Mouse (Mus musculus) megakaryocyte, adult 5-6 weeks (primary cell): Measurements from ENCODE around the gene Ceacam18. TPM values are rescaled to one million over a fixed set of nuclear protein-coding genes. Genes with fewer than 3 reads are reported as not detected.
A peak's percentile ranks its signal among the peaks of the same experiment; 100 is the strongest.
"Not testable (repeated sequence)": the region's sequence is repeated elsewhere in the genome, so short reads cannot be mapped to it uniquely, and the experiment has no call there.

Experiments used
- ATAC-seq: 2 replicates; pipeline ENCODE4 v1.8.0; 2016; ENCODE audit warnings: mild to moderate bottlenecking, inconsistent platforms; ENCODE audit not compliant: poor library complexity, severe bottlenecking
- total RNA-seq, 2 experiments: library from RNA; stranded (forward) in 1 of 2; stranded (reverse) in 1 of 2; fragments of 153-499, 151-499 nt in 1 of 2; fragments of 221-1000, 200-1000 nt in 1 of 2; gene quantifications; 2 replicates each; pipeline versions ENCODE4 v1.2.3 to v1.2.4; 2015 to 2017

The Ceacam18 gene
- total RNA-seq, 2 experiments from 2014 or later: not detected

- peak; percentile 53 for ATAC-seq
These were observed 28.3 kb downstream of the Ceacam18 start for GRCm38 (mm10) chr7:43662804-43663203.

DNA sequence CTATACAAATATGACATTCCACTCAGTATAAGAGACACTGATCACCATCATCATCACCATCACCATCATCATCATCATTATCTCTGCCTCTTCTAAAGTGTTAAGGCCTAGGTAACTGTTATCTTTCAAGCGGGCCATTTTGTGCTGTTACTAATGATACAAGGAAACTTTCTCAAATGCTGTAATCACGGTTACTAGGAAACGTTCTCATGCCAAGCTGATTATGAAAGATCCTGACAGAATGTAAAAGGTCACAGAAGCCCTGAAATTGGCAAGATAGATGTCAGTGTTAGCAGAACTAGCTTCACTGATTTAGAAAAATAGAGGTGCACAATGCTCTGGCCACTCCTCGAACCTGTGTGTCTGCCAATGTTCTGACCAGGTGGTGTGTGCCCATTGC is 32.7 kb downstream of the Ceacam18 start:
- not testable (repeated sequence) for ATAC-seq

GRCm38 (mm10) chr7:43668582-43668981 is 34.1 kb downstream of the Ceacam18 start:
- no peak for ATAC-seq

DNA sequence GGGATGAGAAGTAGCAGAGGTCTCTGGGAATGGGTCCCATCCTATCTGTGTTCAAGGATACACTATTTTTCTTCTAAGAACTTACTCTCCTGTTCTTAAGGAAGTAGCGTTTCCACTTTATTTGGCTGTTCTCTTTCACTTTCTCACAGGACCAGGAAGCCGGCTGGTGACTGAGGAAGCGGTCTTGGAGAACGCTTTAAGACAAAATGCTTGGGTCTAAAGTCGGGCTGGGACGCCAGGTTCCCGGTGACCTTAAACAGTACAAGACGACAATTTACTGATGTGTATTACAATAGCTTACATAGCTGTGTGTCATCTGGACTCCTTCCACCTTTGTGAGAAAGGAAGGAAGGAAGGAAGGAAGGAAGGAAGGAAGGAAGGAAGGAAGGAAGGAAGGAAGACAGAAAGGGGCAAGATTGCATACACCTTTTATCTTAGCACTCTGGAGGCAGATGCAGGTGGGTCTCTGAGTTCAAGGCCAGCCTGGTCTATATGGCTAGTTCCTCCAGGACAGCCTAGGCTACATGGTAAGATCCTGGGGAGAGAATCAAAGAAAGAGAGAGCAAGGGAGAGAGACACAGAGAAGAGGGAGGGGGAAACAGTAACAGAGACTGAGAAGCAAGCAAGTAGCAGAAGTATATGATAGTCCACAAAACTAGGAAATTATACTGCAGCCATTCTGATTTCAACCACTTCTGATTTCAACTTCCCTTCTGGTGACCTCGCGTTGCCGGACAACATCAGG is 36.7 kb downstream of the Ceacam18 start:
- 0 out of 2 replicates have a peak, but pooled peaks have one; percentile 2 for ATAC-seq

DNA sequence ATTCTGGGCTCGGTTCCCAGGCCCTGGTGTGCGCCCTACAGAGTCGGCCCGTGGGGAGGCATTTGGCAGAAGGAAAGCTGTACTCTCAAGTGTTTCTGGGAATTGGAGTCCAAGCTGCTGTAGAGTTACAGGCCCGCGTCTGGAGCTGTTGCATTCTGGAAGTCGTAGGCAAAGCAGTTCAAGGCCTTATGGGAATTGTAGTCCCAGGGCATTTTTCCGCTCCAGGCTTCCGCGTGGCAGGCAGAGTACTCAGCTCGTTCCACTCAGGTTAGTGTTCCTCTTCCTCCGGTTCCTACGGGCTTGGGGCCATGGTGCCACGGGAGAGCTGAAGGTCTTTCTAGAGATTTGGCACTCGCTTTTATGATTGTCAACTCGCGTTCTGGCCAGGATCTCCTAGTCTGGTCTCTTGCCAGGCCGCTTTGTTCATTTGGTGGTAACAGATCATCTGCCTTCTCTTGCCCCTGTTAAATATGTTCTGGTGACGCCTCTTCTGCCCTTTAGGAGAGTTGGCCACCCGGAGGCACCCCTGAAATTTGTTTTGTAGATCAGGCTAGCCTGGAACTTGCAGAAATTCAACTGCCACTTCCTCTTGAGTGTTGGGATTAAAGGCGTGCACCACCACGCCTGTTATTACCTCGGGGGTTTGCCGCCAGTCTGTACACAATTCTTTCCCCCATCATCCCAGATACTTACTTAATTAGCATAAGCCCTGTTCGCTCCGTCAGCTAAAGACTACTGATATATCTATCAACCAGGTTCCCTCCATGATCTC is 37.5 kb downstream of the Ceacam18 start, which contains the start of gene Ctu1:
TSS of gene Ctu1 (plus strand) at position 208 of the 772 bp plus-strand sequence.
- peak; percentile 92 for ATAC-seq

DNA sequence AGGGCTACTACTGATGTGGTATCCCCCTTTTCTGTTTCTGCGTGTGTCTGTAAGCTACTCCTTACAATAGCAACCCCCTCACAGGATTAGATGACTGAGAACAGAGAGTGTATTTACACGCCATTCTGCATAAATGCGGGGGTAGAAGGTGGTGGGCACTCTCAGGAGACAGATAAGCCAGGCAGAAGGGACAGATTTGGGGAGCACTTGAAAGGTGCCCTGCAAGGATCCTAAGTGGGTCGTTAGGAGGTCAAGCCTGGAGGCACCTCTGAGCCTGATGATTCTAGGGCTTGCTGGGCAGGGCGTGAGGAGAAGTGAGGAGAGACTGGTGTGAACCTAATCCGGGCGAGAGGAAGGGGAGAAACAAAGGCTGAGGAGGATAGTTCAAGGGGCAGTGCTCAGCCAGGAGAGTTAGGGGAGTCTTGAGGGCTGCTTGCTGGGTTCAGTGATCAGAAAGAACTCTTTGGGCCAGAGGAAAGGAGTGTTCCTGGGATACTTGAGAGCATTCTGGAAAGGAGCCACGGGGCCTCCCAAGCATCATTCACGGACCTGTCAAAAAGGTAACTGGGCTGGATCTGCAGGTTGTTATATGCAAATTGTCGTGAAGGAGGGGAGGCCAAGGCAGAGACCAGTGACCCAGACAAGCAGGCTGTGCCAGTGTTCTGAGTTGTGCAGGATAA is 38.2 kb downstream of the Ceacam18 start:
- ATAC-seq: no peak

DNA sequence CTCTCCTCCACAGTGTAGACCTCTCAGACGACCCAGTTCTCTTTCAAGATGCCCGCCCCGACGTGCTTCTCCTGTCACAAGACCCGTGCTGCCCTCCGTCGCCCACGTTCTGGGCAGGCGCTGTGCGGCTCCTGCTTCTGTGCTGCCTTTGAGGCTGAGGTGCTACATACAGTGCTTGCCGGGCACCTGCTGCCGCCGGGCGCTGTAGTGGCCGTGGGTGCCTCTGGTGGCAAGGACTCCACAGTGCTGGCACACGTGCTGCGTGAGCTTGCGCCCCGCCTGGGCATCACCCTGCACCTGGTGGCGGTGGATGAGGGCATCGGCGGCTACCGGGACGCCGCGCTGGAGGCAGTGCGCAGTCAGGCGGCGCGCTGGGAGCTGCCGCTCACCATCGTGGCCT is 40.6 kb downstream of the Ceacam18 start:
- no peak for ATAC-seq

DNA sequence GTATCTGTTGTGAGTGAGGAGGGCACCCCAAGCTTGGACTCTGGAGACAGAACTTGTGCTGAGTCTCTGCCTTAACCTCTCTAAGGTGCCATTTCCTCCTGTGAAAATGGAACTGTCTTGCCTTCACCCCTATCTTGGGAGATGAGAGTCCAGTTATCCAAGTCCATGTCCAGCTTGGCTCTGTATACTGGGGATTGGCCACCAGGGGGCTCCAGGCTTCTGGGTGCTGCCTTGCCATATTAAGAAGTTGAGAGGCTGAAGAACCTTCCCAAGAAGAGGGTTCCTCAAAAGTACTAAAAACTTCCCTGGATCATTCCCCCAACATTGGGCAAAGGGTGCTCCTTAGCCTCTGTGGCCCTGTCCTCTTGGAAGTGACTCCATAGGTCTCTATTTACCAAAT is 44.0 kb downstream of the Ceacam18 start:
- peak; percentile 79 for ATAC-seq

DNA sequence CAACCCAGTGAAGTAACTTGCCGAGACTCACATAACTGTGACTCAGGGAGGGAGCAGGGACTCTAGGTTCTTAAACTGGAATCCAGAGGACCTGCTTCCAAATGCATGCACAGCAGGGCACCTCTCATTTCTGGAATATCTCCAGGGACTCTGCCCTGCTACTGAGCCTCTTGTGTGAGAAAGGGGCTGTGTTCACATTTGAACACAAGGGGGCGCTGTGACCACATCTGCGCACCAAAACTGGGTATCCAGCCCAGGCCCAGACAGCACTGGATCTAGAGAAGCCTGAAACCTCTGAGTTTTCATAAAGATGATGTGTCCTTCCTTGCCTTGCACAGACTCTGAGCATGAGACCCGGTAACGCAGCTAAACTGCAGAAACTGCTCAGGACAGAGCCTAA is 46.5 kb downstream of the Ceacam18 start:
- peak; percentile 77; the same call in 1 of the 2 replicates for ATAC-seq

DNA sequence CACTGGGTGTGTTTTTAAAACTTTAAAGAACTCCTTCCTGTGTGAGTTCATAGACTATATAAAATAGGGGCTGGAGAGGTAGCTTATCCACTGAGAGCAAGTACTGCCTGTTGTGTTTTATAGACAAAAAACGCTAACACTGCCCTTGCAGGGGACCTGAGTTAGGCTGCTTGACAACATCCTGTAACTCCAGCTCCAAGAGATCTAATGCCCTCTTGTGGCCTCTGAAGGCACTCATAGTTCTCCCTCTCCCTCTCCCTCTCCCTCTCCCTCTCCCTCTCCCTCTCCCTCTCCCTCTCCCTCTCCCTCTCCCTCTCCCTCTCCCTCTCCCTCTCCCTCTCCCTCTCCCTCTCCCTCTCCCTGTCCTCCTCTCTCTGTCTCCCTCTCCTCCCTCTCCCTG is 48.0 kb downstream of the Ceacam18 start:
- not testable (repeated sequence) for ATAC-seq

- ATAC-seq: peak; percentile 25; the same call in 1 of the 2 replicates
These were observed 50.6 kb downstream of the Ceacam18 start for GRCm38 (mm10) chr7:43685088-43685487.

DNA sequence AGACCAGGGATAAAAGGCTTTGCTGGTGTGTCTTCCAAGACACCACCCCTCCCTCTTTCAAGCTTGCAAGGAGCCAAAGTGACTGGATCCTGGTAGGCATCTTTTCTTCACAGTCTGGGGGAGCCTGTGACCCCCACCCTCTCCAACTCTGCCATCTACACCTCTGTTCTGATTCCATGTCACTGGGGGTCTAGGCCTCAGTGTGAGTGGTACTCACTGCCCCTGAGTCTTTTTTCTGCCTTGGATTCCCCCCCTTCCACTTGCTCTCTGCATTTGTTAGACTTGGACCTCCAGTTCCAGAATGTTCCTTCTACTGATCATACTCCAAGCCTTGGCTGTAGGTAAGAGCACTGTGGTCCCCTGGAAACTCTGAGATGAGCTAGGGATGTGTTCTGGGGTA is 55.6 kb downstream of the Ceacam18 start, which contains the start of gene Klk14:
TSS of gene Klk14 (plus strand) at position 301 of the 400 bp plus-strand sequence.
- no peak for ATAC-seq

Other genes starting within 250 kb of the Ceacam18 start
- gene Siglecg, start 226.5 kb upstream of the Ceacam18 start, total RNA-seq (2015): 13.9 and 14.7 TPM in 2 replicates
- gene Siglecg, start 226.5 kb upstream of the Ceacam18 start, total RNA-seq (2017): 11.1 and 12.3 TPM in 2 replicates
- gene Lim2, start 207.0 kb upstream of the Ceacam18 start, total RNA-seq (2015): not detected in 2 replicates
- not detected in 2 replicates for gene Lim2, start 207.0 kb upstream of the Ceacam18 start, total RNA-seq (2017)
- 41.6 and 53.1 TPM in 2 replicates for gene Nkg7, start 197.6 kb upstream of the Ceacam18 start, total RNA-seq (2015)
- 13.1 and 23.4 TPM in 2 replicates for gene Nkg7, start 197.6 kb upstream of the Ceacam18 start, total RNA-seq (2017)
- not detected in 2 replicates for gene Cldnd2, start 193.9 kb upstream of the Ceacam18 start, total RNA-seq (2015)
- not detected in 2 replicates for gene Cldnd2, start 193.9 kb upstream of the Ceacam18 start, total RNA-seq (2017)
- gene Etfb, start 190.6 kb upstream of the Ceacam18 start, total RNA-seq (2015): 128 and 130 TPM in 2 replicates
- gene Etfb, start 190.6 kb upstream of the Ceacam18 start, total RNA-seq (2017): 201 and 203 TPM in 2 replicates
- not detected in 2 replicates for gene Gm45233, start 190.6 kb upstream of the Ceacam18 start, total RNA-seq (2015)
- gene Gm45233, start 190.6 kb upstream of the Ceacam18 start, total RNA-seq (2017): 1.8 and 3.1 TPM in 2 replicates
- 2.9 and 3.1 TPM in 2 replicates for gene Vsig10l, start 171.6 kb upstream of the Ceacam18 start, total RNA-seq (2015)
- gene Vsig10l, start 171.6 kb upstream of the Ceacam18 start, total RNA-seq (2017): 2.7 and 4.5 TPM in 2 replicates
- not detected in 2 replicates for gene Iglon5, start 144.6 kb upstream of the Ceacam18 start, total RNA-seq (2015)
- not detected in 2 replicates for gene Iglon5, start 144.6 kb upstream of the Ceacam18 start, total RNA-seq (2017)
- not detected in 2 replicates for gene 4931406B18Rik, start 128.8 kb upstream of the Ceacam18 start, total RNA-seq (2015)
- not detected in 2 replicates for gene 4931406B18Rik, start 128.8 kb upstream of the Ceacam18 start, total RNA-seq (2017)
- 80.0 and 80.1 TPM in 2 replicates for gene Cd33, start 90.3 kb upstream of the Ceacam18 start, total RNA-seq (2015)
- 36.3 and 48.1 TPM in 2 replicates for gene Cd33, start 90.3 kb upstream of the Ceacam18 start, total RNA-seq (2017)
- 6.3 and 8.1 TPM in 2 replicates for gene Zfp658, start 72.5 kb upstream of the Ceacam18 start, total RNA-seq (2015)
- 6.9 and 7.4 TPM in 2 replicates for gene Zfp658, start 72.5 kb upstream of the Ceacam18 start, total RNA-seq (2017)
- gene Zfp719, start 55.1 kb upstream of the Ceacam18 start, total RNA-seq (2015): 7.1 and 13.3 TPM in 2 replicates
- 6.9 and 9.3 TPM in 2 replicates for gene Zfp719, start 55.1 kb upstream of the Ceacam18 start, total RNA-seq (2017)
- gene Zfp819, start 27.5 kb upstream of the Ceacam18 start, total RNA-seq (2015): not detected in 2 replicates
- gene Zfp819, start 27.5 kb upstream of the Ceacam18 start, total RNA-seq (2017): not detected in 2 replicates
- gene Siglece, start 25.5 kb downstream of the Ceacam18 start, total RNA-seq (2015): 41.6 and 46.2 TPM in 2 replicates
- gene Siglece, start 25.5 kb downstream of the Ceacam18 start, total RNA-seq (2017): 22.1 and 29.7 TPM in 2 replicates
- 4.7 and 5.3 TPM in 2 replicates for gene Ctu1, start 37.3 kb downstream of the Ceacam18 start, total RNA-seq (2015)
- 3.7 and 3.9 TPM in 2 replicates for gene Ctu1, start 37.3 kb downstream of the Ceacam18 start, total RNA-seq (2017)
- not detected in 2 replicates for gene Klk14, start 55.7 kb downstream of the Ceacam18 start, total RNA-seq (2015)
- gene Klk14, start 55.7 kb downstream of the Ceacam18 start, total RNA-seq (2017): not detected in 2 replicates
- not detected in 2 replicates for gene Klk13, start 77.9 kb downstream of the Ceacam18 start, total RNA-seq (2015)
- not detected in 2 replicates for gene Klk13, start 77.9 kb downstream of the Ceacam18 start, total RNA-seq (2017)
- not detected in 2 replicates for gene Klk12, start 134.2 kb downstream of the Ceacam18 start, total RNA-seq (2015)
- not detected in 2 replicates for gene Klk12, start 134.2 kb downstream of the Ceacam18 start, total RNA-seq (2017)
- not detected in 2 replicates for gene Klk11, start 139.9 kb downstream of the Ceacam18 start, total RNA-seq (2015)
- gene Klk11, start 139.9 kb downstream of the Ceacam18 start, total RNA-seq (2017): not detected in 2 replicates
- not detected in 2 replicates for gene Klk10, start 146.3 kb downstream of the Ceacam18 start, total RNA-seq (2015)
- gene Klk10, start 146.3 kb downstream of the Ceacam18 start, total RNA-seq (2017): not detected in 2 replicates
- not detected in 2 replicates for gene Klk9, start 157.2 kb downstream of the Ceacam18 start, total RNA-seq (2015)
- gene Klk9, start 157.2 kb downstream of the Ceacam18 start, total RNA-seq (2017): not detected in 2 replicates
- gene Klk8, start 162.9 kb downstream of the Ceacam18 start, total RNA-seq (2015): 10.4 and 13.7 TPM in 2 replicates
- 5.0 and 10.2 TPM in 2 replicates for gene Klk8, start 162.9 kb downstream of the Ceacam18 start, total RNA-seq (2017)
- gene Klk7, start 176.6 kb downstream of the Ceacam18 start, total RNA-seq (2015): not detected in 2 replicates
- not detected in 2 replicates for gene Klk7, start 176.6 kb downstream of the Ceacam18 start, total RNA-seq (2017)
- not detected in 2 replicates for gene Klk6, start 189.8 kb downstream of the Ceacam18 start, total RNA-seq (2015)
- gene Klk6, start 189.8 kb downstream of the Ceacam18 start, total RNA-seq (2017): not detected in 2 replicates
- gene Klk5, start 207.3 kb downstream of the Ceacam18 start, total RNA-seq (2015): not detected in 2 replicates
- not detected in 2 replicates for gene Klk5, start 207.3 kb downstream of the Ceacam18 start, total RNA-seq (2017)
- not detected in 2 replicates for gene Klk4, start 246.5 kb downstream of the Ceacam18 start, total RNA-seq (2015)
- not detected in 2 replicates for gene Klk4, start 246.5 kb downstream of the Ceacam18 start, total RNA-seq (2017)